Mouse (Mus musculus): Measurements from ENCODE around the gene Imp3.

DNA sequence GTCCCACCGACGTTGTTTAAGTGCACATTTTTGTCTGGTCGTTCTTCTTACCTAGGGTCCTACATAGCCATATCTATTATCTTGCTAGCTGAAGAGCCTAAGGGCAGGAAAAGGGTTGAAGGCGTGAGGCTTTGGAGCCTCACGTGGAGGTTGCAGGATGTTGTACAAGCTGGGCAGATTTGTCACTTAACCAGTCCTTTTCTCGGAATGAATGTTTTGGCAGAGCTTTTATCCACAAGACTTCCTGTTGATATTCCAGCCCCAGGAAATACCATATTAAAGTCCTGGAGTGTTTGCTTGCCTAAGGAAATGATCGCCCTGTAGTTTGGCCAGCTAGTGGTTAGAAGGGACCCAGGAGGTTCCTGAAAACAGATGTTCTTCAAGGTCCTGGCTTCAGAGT lies 1.1 kb downstream of the Imp3 start:
- TF ChIP-seq CTCF (IDR thresholded peaks at IDR 0.05; ENCODE audit: low read depth), result no peak
- TF ChIP-seq EP300 (IDR thresholded peaks at IDR 0.05; ENCODE audit: low read depth), result 0 out of 2 replicates have a peak, but pooled peaks have one; percentile 55

All from liver, postnatal 0 days (tissue).